Mouse (Mus musculus): ENCODE measurements around the gene Stac3. TPM values are rescaled to one million over a fixed set of nuclear protein-coding genes. Genes with fewer than 3 reads are reported as not detected.

Stac3 gene
- polyA plus RNA-seq, 1 experiment from 2014 or later, result 0.32 TPM

- 79% methylated on average over 4 of the region's 4 CpGs for WGBS
- H3K4me3 ChIP-seq (ENCODE audit: low read length), result no peak overlapping the region
- no peaks in the 10 kb centered on the region for H3K4me1 ChIP-seq (ENCODE audit: control insufficient read depth, insufficient read depth, low read length)
- H3K4me2 ChIP-seq (ENCODE audit: low read depth, low read length), result no peak overlapping the region
- H3K9ac ChIP-seq (ENCODE audit: low read depth, low read length), result no peak overlapping the region
- no peak for ATAC-seq
- H3K27ac ChIP-seq (ENCODE audit: low read length), result no peak overlapping the region
- no peaks in the 10 kb centered on the region for H3K27me3 ChIP-seq (replicated peaks; ENCODE audit: control insufficient read depth, insufficient read depth, low read length)
- H3K36me3 ChIP-seq (ENCODE audit: control insufficient read depth, insufficient read depth, low read length), result peaks cover 7% of the 10 kb centered on the region; the same call in 1 of the 2 replicates
- no peaks in the 10 kb centered on the region for H3K9me3 ChIP-seq (ENCODE audit: control insufficient read depth, low read length)
Observed at GRCm38 (mm10) chr10:127500042-127500441, 1.4 kb upstream of the Stac3 start.

GRCm38 (mm10) chr10:127508239-127508638 lies 6.8 kb downstream of the Stac3 start:
- Histone ChIP-seq H3K27me3 (replicated peaks; ENCODE audit: control insufficient read depth, insufficient read depth, low read length) (peaks cover 59% of the 10 kb centered on the region), H3K4me2 (ENCODE audit: low read depth, low read length) (peak overlapping the region; percentile 75), H3K9me3 (ENCODE audit: control insufficient read depth, low read length) (no peaks in the 10 kb centered on the region), H3K4me3 (ENCODE audit: low read length) (0 out of 2 replicates have a peak overlapping the region, but pooled peaks have one; percentile 14), H3K9ac (ENCODE audit: low read depth, low read length) (no peak overlapping the region), H3K36me3 (ENCODE audit: control insufficient read depth, insufficient read depth, low read length) (no peaks in the 10 kb centered on the region), H3K27ac (ENCODE audit: low read length) (no peak overlapping the region), H3K4me1 (ENCODE audit: control insufficient read depth, insufficient read depth, low read length) (peaks cover 36% of the 10 kb centered on the region)
- no peak for ATAC-seq
- WGBS, result 6% methylated on average over 15 of the region's 15 CpGs

GRCm38 (mm10) chr10:127509051-127509836 lies 7.8 kb downstream of the Stac3 start:
- under 1% methylated on average over 34 of the region's 35 CpGs for WGBS

GRCm38 (mm10) chr10:127509837-127510701 lies 8.6 kb downstream of the Stac3 start:
- Histone ChIP-seq H3K4me1 (ENCODE audit: control insufficient read depth, insufficient read depth, low read length) (peaks cover 51% of the 10 kb centered on the region), H3K27me3 (replicated peaks; ENCODE audit: control insufficient read depth, insufficient read depth, low read length) (peaks cover 75% of the 10 kb centered on the region), H3K4me3 (ENCODE audit: low read length) (no peak overlapping the region), H3K4me2 (ENCODE audit: low read depth, low read length) (peak overlapping the region; percentile 75), H3K27ac (ENCODE audit: low read length) (no peak overlapping the region; the same call in 1 of the 2 replicates), H3K36me3 (ENCODE audit: control insufficient read depth, insufficient read depth, low read length) (no peaks in the 10 kb centered on the region), H3K9me3 (ENCODE audit: control insufficient read depth, low read length) (no peaks in the 10 kb centered on the region), H3K9ac (ENCODE audit: low read depth, low read length) (no peak overlapping the region)
- no peak for ATAC-seq
- 22% methylated on average over 17 of the region's 17 CpGs for WGBS

More at GRCm38 (mm10) chr10:127509051-127509836, 7.8 kb downstream of the Stac3 start:
- H3K4me2 ChIP-seq (ENCODE audit: low read depth, low read length), result peak overlapping the region; percentile 75
- peak; percentile 40 for ATAC-seq
- H3K27ac ChIP-seq (ENCODE audit: low read length), result no peak overlapping the region; the same call in 1 of the 2 replicates
- H3K27me3 ChIP-seq (replicated peaks; ENCODE audit: control insufficient read depth, insufficient read depth, low read length), result peaks cover 69% of the 10 kb centered on the region
- H3K4me1 ChIP-seq (ENCODE audit: control insufficient read depth, insufficient read depth, low read length), result peaks cover 45% of the 10 kb centered on the region
- H3K9ac ChIP-seq (ENCODE audit: low read depth, low read length), result peak overlapping the region; percentile 32; the same call in 1 of the 2 replicates
- H3K4me3 ChIP-seq (ENCODE audit: low read length), result peak overlapping the region; percentile 46
- H3K36me3 ChIP-seq (ENCODE audit: control insufficient read depth, insufficient read depth, low read length), result no peaks in the 10 kb centered on the region
- H3K9me3 ChIP-seq (ENCODE audit: control insufficient read depth, low read length), result no peaks in the 10 kb centered on the region

- H3K4me1 ChIP-seq (ENCODE audit: control insufficient read depth, insufficient read depth, low read length), result peaks cover 60% of the 10 kb centered on the region
- H3K4me3 ChIP-seq (ENCODE audit: low read length), result peak overlapping the region; percentile 62
- WGBS, result 17% methylated on average over 11 of the region's 11 CpGs
- H3K27me3 ChIP-seq (replicated peaks; ENCODE audit: control insufficient read depth, insufficient read depth, low read length), result peaks cover 82% of the 10 kb centered on the region
- H3K9me3 ChIP-seq (ENCODE audit: control insufficient read depth, low read length), result no peaks in the 10 kb centered on the region
- peak overlapping the region; percentile 69; the same call in 1 of the 2 replicates for H3K9ac ChIP-seq (ENCODE audit: low read depth, low read length)
- no peak for ATAC-seq
- H3K36me3 ChIP-seq (ENCODE audit: control insufficient read depth, insufficient read depth, low read length), result no peaks in the 10 kb centered on the region
- H3K27ac ChIP-seq (ENCODE audit: low read length), result no peak overlapping the region; the same call in 1 of the 2 replicates
- H3K4me2 ChIP-seq (ENCODE audit: low read depth, low read length), result peak overlapping the region; percentile 98; the same call in 1 of the 2 replicates
Observed at GRCm38 (mm10) chr10:127510895-127511617, 9.6 kb downstream of the Stac3 start.

- peak overlapping the region; percentile 62 for H3K4me3 ChIP-seq (ENCODE audit: low read length)
- H3K27ac ChIP-seq (ENCODE audit: low read length), result no peak overlapping the region
- H3K27me3 ChIP-seq (replicated peaks; ENCODE audit: control insufficient read depth, insufficient read depth, low read length), result peaks cover 82% of the 10 kb centered on the region
- WGBS, result under 1% methylated on average over 46 of the region's 46 CpGs
- ATAC-seq, result no peak
- no peaks in the 10 kb centered on the region for H3K9me3 ChIP-seq (ENCODE audit: control insufficient read depth, low read length)
- H3K4me2 ChIP-seq (ENCODE audit: low read depth, low read length), result peak overlapping the region; percentile 98
- no peaks in the 10 kb centered on the region for H3K36me3 ChIP-seq (ENCODE audit: control insufficient read depth, insufficient read depth, low read length)
- peaks cover 67% of the 10 kb centered on the region for H3K4me1 ChIP-seq (ENCODE audit: control insufficient read depth, insufficient read depth, low read length)
- H3K9ac ChIP-seq (ENCODE audit: low read depth, low read length), result peak overlapping the region; percentile 69
Observed at GRCm38 (mm10) chr10:127511634-127512306, 10.3 kb downstream of the Stac3 start.

- no peak overlapping the region for H3K27ac ChIP-seq (ENCODE audit: low read length)
- no peaks in the 10 kb centered on the region for H3K9me3 ChIP-seq (ENCODE audit: control insufficient read depth, low read length)
- peak overlapping the region; percentile 69 for H3K9ac ChIP-seq (ENCODE audit: low read depth, low read length)
- H3K4me1 ChIP-seq (ENCODE audit: control insufficient read depth, insufficient read depth, low read length), result peaks cover 72% of the 10 kb centered on the region
- H3K36me3 ChIP-seq (ENCODE audit: control insufficient read depth, insufficient read depth, low read length), result no peaks in the 10 kb centered on the region
- ATAC-seq, result no peak
- peak overlapping the region; percentile 98 for H3K4me2 ChIP-seq (ENCODE audit: low read depth, low read length)
- peaks cover 76% of the 10 kb centered on the region for H3K27me3 ChIP-seq (replicated peaks; ENCODE audit: control insufficient read depth, insufficient read depth, low read length)
- H3K4me3 ChIP-seq (ENCODE audit: low read length), result peak overlapping the region; percentile 62
- WGBS, result 3% methylated on average over 7 of the region's 7 CpGs
Observed at GRCm38 (mm10) chr10:127512307-127512666, 10.8 kb downstream of the Stac3 start.

- peaks cover 77% of the 10 kb centered on the region for H3K4me1 ChIP-seq (ENCODE audit: control insufficient read depth, insufficient read depth, low read length)
- ATAC-seq, result peak; percentile 47
- no peak overlapping the region for H3K27ac ChIP-seq (ENCODE audit: low read length)
- H3K36me3 ChIP-seq (ENCODE audit: control insufficient read depth, insufficient read depth, low read length), result 0 out of 2 replicates have a peak, but pooled peaks cover under 1% of the 10 kb centered on the region
- 0% methylated on average over 27 of the region's 27 CpGs for WGBS
- peak overlapping the region; percentile 62 for H3K4me3 ChIP-seq (ENCODE audit: low read length)
- peaks cover 72% of the 10 kb centered on the region for H3K27me3 ChIP-seq (replicated peaks; ENCODE audit: control insufficient read depth, insufficient read depth, low read length)
- peak overlapping the region; percentile 98 for H3K4me2 ChIP-seq (ENCODE audit: low read depth, low read length)
- no peaks in the 10 kb centered on the region for H3K9me3 ChIP-seq (ENCODE audit: control insufficient read depth, low read length)
- H3K9ac ChIP-seq (ENCODE audit: low read depth, low read length), result peak overlapping the region; percentile 58
Observed at GRCm38 (mm10) chr10:127512813-127513212, 11.3 kb downstream of the Stac3 start.
